Mouse (Mus musculus) kidney, postnatal 25 days (tissue): ENCODE results near the gene Sepsecs.
"Not testable (repeated sequence)": the region's sequence is repeated elsewhere in the genome, so short reads cannot be mapped to it uniquely, and the experiment has no call there.

ENCODE experiments used
- DNase-seq, 2 experiments: peaks; one replicate each; pipeline ENCODE4 v3.0.0; 2021; ENCODE audit warnings: mixed read lengths in 2 of 2

Gene Sepsecs

DNA sequence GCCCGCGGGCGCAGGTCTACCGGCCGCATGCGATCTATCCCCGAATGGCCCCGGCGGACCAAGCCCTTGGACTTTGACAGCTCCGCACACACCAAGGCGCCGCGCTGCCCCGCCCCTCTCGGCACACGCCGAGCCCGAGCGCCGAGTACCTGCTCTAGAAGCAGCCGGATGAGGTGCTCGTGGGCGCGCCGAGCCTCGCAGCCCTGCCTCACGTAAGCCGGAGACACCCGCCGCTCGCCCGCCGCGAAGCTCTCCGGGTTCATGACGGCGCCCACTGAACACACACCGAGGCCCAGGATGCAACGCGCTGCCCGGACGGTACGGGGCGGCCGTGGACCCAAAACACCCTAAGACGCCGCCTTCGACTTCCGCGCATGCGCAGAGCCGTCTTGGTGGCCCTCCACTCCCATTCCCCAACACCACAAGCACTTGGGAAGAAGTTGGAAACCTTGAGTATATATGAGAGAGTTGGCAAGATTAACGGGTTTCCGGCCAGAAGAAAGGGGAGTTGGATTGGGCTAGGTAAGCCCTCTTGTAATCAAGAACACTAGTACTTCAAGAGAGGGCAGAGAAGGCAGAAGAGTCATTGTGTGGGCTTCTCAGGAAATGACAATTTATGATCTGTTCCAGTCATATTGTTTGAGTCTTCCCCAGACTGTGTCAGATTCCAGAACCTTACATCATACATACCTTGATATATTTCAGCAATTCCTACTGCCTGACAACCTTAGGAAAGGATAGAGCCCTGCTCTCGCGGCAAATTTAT is at the start of gene Sepsecs:
TSS of gene Sepsecs (minus strand) at position 283 of the 766 bp plus-strand sequence.
- peak; percentile 94 to 96 for DNase-seq

DNA sequence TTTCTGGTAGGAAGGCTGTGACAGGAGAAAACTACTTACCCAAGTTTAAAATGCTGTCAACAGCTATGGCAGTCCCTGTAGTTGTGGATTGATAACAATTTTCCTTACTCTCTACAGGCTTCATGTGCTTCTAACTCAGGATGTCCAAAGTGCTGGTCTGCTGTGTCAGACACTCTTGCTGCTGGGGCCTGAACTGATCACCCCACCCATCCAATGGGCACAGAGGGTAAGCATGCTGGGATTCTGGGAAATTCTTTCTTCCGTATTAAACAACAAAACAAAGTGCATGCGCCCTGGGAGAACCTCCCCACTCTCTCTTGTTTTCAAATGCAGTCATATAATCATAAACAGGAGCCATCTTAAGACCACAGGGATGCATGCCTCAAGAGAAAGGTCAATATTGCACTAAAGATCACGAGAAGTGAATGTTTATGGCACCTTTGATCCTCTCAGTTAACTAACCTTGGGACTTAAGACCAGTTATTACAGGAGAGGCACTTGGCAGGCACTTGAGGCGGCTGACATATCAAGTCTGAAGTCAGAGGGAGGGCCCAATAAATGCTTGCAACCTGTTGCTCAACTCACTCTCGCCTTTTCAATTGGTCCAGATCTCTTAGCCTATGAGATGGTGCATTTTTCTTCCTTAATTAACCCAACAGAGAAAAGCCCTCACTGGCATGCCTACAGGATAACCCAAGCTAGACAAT is 47.4 kb upstream of the Sepsecs start:
- no peak for DNase-seq

DNA sequence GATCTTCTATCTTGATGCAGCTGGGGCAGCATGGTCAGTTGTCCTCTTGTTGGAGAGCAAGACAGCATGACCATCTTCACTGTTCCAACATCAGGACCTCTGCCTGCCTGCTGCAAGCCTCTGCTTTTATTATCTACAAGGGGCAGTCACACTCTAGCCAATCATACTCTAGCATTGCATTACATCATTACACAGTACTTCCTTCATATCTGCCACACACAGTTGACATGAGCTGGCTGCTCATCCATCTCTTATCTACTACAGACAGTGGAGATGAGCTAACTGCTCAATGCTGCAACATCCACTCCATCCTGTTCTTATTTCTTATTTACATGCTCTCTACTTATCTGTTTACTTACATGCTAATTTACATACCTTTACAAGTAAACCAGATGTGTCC is 43.2 kb upstream of the Sepsecs start:
- DNase-seq: no peak

- no peak for DNase-seq
These were observed 35.1 kb upstream of the Sepsecs start for GRCm38 (mm10) chr5:52704562-52704961.

DNA sequence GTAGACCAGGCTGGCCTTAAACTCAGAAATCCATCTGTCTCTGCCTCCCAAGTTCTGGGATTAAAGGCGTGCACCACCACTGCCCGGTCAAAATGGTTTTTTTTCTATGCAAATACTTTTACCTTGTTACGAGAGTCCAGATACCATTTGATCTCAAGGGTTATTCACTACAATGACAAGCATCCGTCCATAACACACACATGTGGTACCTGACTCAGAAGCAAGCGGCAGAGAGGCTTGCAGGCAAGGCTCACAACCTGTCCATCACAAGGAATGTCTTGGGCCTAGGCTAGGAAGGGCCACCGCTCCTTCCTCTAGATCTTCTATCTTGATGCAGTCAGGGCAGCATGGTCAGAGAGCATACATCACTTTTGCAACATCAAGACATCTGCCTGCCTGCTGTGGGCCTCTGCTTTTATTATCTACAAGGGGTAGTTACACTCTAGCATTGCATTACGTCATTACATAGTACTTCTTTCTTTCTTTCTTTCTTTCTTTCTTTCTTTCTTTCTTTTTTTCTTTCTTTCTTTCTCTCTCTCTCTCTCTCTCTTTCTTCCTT is 28.5 kb upstream of the Sepsecs start:
- DNase-seq: not testable (repeated sequence)

DNA sequence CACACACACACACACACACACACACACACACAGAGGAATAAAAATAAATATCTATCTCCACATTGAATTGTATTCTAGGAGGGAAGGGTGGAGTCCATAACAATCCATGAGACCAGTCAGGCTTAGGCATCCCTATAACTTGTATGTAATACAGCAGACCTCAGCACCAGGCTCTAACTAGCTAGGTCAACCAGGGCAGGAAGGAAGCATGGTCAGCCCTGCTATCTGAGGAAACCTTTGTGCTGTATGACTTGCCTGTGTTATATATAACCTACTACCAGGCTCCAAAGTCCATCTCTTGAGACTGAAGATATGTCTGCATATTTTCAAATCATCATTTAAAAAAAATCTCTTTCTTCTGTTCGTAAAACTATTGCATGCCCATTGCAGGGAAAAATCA is 27.8 kb upstream of the Sepsecs start:
- DNase-seq: no peak

- DNase-seq: peak; percentile 39 to 54
These were observed 18.4 kb upstream of the Sepsecs start for GRCm38 (mm10) chr5:52687741-52688455.

- DNase-seq: no peak
These were observed 11.6 kb upstream of the Sepsecs start for GRCm38 (mm10) chr5:52681111-52681510.

- DNase-seq: no peak
These were observed 10.7 kb upstream of the Sepsecs start for GRCm38 (mm10) chr5:52680191-52680590.

DNA sequence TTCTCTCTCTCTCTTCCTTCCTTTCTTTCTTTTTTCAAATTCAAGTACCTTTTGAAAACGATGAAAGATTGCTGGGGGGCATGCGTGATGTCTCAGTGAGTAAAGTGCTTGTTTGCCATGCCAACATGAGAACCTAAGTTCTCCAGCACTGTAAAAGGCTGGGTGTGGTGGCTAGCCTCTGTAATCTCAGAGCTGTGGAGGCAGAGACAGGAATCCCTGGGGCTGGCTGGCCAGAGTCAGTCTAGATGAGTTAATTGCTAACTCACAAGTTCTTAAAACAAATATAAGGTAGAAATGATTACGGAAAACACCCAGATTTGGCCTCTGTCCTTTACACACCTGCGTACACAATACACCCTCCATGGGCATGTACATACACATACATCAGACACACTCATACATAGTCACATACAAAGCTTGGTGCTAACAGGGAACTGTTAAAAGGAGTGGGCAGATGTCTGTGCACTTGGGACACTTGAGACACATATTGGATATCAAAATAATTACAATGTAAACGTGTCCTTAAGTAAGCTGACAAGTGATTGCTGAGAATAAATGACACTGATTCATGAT is 9.1 kb upstream of the Sepsecs start:
- DNase-seq: no peak

DNA sequence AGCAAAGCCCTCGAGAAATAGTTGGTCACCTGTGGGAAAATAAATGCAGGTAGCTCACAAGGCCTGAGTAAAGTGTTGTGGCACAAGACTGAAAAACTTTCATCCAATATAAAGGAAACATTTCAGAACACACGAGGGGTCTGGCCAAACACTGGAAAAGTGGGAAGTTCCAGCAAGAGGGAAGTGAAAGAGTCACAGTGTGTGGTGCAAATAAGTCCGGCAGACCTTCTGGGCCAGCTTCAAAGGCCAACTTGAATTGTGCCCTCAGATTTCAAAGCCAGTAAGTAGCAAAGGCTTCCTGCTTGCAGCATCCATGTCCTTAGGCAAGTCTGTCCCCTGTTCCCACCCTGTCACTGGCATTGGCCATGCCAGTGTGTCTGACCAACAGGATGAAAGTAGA is 7.6 kb upstream of the Sepsecs start:
- no peak for DNase-seq

- no peak for DNase-seq
These were observed 5.0 kb upstream of the Sepsecs start for GRCm38 (mm10) chr5:52674384-52675069.

DNA sequence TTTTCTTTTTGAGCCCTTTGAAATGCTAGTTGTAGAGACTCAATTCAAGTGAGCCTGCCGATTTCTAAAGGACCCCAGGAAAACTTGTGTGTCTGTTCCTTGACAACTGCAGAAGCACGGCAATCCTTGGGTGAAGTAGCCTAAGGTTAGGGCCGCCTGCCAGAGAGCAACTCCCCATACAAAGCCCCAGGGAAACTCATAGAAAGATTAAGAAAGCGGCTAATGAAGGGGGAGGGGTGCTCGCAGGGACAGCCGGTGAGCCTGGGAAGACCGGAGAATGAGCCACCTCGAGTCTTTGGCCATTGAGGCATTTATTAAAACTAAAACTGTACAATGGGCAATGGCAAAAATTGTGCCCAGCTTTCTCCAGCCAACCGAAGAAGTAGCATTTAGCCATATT is 3.8 kb upstream of the Sepsecs start:
- no peak for DNase-seq

DNA sequence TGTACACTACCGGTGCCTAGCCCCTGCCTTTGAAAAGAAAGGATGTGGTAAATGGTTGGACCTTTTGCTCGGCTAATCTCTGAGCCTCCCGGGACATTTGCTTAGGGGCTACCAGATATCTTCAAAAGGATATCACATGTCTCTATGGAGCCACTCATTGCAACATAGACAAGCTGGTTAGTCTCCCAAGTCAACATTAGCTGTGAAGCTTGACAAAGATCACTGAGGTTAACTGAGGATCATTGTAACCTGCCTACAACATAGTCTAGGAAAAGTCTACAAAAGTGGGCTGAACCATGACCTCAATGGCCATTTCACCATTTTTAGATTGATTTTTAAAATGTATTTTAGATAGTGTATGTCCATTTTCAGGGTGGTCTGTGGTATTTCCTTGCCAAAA is 1.2 kb upstream of the Sepsecs start:
- no peak for DNase-seq

DNA sequence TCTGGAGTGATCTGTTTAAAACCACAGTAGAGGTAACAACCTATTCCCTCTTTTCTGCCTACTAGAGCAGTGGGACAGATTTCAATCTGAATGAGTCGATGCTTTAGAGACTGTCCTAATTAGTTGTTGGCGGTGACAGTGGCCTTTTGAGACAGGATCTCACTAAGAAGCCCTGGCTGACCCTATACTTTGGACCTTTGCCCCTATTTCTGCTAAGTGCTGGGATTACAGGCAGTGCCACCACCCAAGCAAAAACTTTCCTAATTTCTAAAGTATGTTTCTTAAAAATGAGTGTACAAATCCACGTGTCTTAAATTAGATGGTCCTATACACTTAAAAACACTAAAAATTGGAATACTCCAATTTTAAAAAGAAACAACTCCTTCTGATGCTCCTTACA is 2.7 kb downstream of the Sepsecs start:
- DNase-seq: no peak

DNA sequence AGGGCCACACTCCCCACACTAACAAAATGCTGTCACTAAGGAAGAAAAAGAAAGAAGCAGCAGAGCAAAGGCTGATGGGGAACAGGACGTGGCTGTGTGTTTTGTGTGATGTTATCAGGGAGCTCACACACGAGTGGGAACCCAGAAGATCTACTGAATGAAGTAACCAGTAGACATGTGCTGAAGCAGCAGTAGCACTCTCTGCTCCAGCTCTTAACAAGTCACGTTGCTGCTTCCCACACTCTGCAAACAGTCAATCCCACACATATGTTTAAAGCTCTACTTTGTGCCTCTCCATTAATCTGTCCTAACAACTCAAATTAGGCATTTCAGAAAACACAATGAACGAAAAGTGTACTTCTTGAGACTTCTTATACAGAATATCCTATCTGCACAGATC is 11.6 kb downstream of the Sepsecs start:
- no peak for DNase-seq

DNA sequence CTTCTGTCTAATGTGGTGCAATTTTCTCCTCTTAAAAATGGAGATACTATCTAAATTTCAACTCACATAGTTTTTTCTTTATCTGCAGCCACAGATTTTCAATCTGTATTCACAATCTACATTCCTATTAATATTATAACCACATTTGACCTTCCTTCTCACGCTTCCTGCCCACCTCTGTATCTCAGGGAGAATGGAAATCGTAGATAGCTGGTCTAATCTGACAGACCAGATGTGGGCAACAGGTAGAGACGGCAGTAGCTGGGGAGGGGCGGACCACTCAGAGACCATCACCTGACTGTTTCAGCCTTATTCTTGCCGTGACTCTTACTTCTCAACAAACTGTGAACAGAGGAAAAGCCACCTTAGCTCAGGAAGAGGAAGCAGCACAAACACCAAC is 12.2 kb downstream of the Sepsecs start:
- DNase-seq: no peak

DNA sequence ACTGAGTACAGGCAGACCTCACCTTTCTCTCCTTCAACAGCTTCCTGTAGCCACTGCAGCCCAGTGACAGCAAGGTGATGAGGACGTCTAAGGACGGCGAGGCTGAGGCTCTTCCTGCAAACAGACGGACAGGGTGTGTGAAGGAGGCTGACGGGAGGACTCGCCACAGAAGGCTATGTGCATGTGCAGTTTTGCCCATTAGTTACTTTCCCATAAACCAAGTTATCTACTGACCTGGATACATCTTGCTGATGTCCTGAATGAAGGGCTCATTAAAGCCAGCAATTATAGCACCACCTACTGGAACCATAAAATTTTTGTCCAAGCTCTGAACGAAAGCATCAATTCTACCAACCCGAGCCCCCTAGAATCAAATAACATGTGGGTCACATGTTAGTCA is 13.5 kb downstream of the Sepsecs start:
- DNase-seq: no peak

DNA sequence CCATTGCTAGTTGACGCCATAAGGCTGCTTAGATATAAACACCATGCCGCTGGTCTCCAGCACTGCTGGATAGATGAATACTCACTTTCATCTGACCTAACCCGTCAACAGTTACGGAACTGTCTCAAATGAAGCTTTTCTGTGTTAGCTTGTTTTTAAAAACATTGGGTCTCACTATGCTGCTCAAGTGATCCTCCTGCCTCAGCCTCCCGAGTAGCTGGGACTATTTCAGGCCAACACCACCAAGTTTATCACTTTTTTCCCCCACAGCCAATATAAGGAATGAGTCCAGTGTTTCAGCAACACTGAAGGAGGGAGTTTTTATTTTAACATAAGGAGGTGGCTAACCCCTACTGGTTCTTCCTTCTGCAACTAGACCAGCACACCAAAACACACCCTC is 14.5 kb downstream of the Sepsecs start:
- no peak for DNase-seq

DNA sequence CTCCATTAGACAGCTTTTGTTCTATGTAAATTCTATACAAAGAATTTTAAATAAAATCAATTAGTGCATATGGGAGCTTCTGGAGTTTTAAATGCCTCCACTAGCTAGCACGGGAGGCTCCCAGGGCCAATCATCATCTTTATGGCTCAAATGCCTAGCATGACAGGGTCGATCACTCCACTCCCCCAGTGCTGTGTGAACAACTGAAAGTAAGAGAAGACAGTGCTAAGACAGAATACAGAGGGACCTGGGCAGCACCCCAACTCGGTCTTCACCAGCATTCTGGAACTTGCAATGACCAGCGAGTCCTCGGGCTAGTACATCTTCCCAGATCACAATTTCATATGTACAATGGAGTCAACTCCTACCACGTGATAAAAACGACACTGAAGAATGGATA is 16.9 kb downstream of the Sepsecs start:
- DNase-seq: no peak

DNA sequence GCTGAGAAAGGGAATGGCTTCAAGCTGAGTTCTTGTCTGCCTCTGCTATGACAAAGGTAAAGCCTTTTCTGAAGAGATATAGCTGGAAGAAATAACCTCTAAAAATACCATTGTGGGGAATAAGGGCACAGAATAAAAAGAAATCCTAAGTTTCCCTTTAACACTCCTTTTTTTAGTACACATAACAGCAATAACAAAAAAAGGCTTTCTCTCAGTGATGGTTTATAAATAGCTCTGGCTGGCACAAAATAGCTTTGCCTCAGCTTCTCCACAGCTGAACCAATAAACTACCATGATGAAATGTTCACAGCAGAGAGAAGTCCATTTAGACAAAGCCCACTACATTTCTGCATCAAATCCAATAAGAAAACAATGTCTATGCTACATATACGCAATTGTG is 17.4 kb downstream of the Sepsecs start:
- DNase-seq: no peak
